Mouse (Mus musculus): ENCODE measurements around the gene Nop53.

- TF ChIP-seq POLR2A (IDR thresholded peaks at IDR 0.05; ENCODE audit: low read depth, low read length) (no peak), CTCF (IDR thresholded peaks at IDR 0.05; ENCODE audit: borderline replicate concordance, insufficient read depth, low read length) (peak; percentile 73)
Measured at GRCm38 (mm10) chr7:15975904-15976303, 30.0 kb upstream of the Nop53 start.
